Mouse (Mus musculus) liver, embryonic 14.5 days (tissue): ENCODE results near the gene Ticrr.

ENCODE experiments used
- CTCF ChIP-seq: IDR thresholded peaks from 2 replicates; pipeline ENCODE4 v1.5.1; 2016; ENCODE audit warnings: antibody characterized with exemption, low read depth, control low read depth
- EP300 ChIP-seq: IDR thresholded peaks from 2 replicates; pipeline ENCODE4 v1.6.1; 2016; ENCODE audit warnings: antibody characterized with exemption, low read depth

DNA sequence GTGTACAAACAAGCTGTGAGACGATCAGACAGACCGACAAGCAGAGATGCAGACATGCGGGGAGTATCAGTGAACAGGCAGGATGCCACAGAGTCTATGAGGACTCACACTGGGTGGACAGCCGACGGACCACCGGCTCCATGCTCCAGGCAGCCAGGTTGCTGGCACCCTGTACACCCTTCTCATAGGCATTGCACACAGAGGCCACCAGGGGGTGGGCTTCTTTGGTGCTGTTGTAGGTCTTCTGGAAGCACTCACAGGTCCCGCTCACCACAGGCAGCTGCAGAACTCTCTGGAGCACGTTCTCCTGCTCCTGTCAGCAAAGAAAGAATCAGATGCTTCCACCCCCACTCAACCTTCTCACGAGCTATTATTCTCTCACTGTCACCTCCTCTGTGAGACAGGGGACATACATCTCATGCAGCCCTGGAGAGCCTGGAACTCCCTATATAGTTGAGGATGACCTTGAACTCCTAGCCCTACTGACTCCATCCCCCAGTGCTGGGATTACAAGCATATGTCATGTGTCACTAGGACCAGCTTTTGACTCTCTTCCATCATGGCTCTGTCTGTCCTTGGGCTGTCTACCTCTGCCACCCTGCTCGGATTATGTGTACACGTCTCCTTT is 69.9 kb downstream of the Ticrr start:
- peak; percentile 47 for TF ChIP-seq CTCF
- TF ChIP-seq EP300, result no peak
